12 mouse cellular contexts compared by ENCODE assay signal in the genomic region with DNA sequence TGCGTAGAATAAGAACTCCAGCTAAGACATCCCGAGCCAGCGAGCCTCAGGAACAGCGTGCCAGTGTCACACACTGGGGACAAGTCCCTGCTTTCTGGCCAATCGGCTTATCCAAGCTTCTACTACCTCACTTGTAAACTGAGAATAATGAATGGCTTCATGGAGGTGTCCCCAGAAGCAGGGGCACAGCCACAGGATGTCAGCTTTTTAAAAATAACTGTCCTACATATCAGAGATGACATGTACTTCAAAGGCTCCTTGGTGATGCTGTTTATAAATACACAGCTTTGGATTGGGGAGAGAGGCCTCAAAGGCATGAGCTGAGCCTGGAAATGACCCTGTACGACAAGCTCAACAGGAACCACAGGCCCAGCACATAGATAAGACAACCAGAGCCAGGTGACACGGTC. TPM values are rescaled to one million over a fixed set of nuclear protein-coding genes. Genes with fewer than 3 reads are reported as not detected.
A peak's percentile ranks its signal among the peaks of the same experiment; 100 is the strongest.
DNase-seq lines count a peak whose midpoint lies in the region; ATAC-seq and TF ChIP-seq lines count a peak whose summit lies in the region.
"Had no signal": no experiment of that assay in that cellular context is flagged by ENCODE, and none has a peak within 500 bp of the region (broad histone marks: within the 10 kb centered on the region; RNA-seq: fewer than 3 reads in every experiment).

No protein-coding gene starts in this region.

- H3K36me3 ChIP-seq in liver, embryonic 13.5 days = peaks cover 12% of the 10 kb centered on the region; the same call in 1 of the 2 replicates
- H3K36me3 ChIP-seq in liver, embryonic 12.5 days = 0 out of 2 replicates have a peak, but pooled peaks cover 4% of the 10 kb centered on the region
- peaks cover 12% of the 10 kb centered on the region; the same call in 1 of the 2 replicates for H3K36me3 ChIP-seq in heart, postnatal 0 days (replicated peaks; ENCODE audit: control insufficient read depth, insufficient read depth, low read length)
- H3K36me3 ChIP-seq: stomach, embryonic 15.5 days had no signal

- ATAC-seq in liver, embryonic 13.5 days (ENCODE audit: low read depth) = no peak
- no peak for ATAC-seq in liver, embryonic 12.5 days
- peak; percentile 77 for ATAC-seq in heart, postnatal 0 days (ENCODE audit: insufficient read depth, low read depth)
- ATAC-seq: midbrain, embryonic 16.5 days had no signal

- no peaks in the 10 kb centered on the region for H3K9me3 ChIP-seq in liver, embryonic 13.5 days (replicated peaks)
- H3K9me3 ChIP-seq in liver, embryonic 12.5 days (replicated peaks) = no peaks in the 10 kb centered on the region
- no peaks in the 10 kb centered on the region for H3K9me3 ChIP-seq in heart, postnatal 0 days (replicated peaks; ENCODE audit: control insufficient read depth, low read length)
- H3K9me3 ChIP-seq: hindbrain, embryonic 15.5 days; stomach, embryonic 15.5 days had no signal

- peaks cover 75% of the 10 kb centered on the region for H3K4me1 ChIP-seq in liver, embryonic 13.5 days (replicated peaks)
- peaks cover 51% of the 10 kb centered on the region for H3K4me1 ChIP-seq in liver, embryonic 12.5 days
- peaks cover 33% of the 10 kb centered on the region for H3K4me1 ChIP-seq in bone marrow, adult 2 months (ENCODE audit: control insufficient read depth, insufficient read depth, low read length)
- H3K4me1 ChIP-seq in heart, postnatal 0 days (ENCODE audit: control insufficient read depth, insufficient read depth) = peaks cover 62% of the 10 kb centered on the region

- no peak overlapping the region for H3K4me2 ChIP-seq in liver, embryonic 13.5 days
- H3K4me2 ChIP-seq in liver, embryonic 12.5 days = no peak overlapping the region
- no peak overlapping the region for H3K4me2 ChIP-seq in heart, postnatal 0 days (ENCODE audit: low read depth, low read length)
- H3K4me2 ChIP-seq: hindbrain, embryonic 15.5 days; stomach, embryonic 15.5 days had no signal

- H3K27ac ChIP-seq in liver, embryonic 13.5 days = 0 out of 2 replicates have a peak overlapping the region, but pooled peaks have one; percentile 13
- H3K27ac ChIP-seq in liver, embryonic 12.5 days = no peak overlapping the region
- peak overlapping the region; percentile 93 for H3K27ac ChIP-seq in bone marrow, adult 2 months (ENCODE audit: control insufficient read depth, insufficient read depth, low read depth, low read length, poor library complexity)
- peak overlapping the region; percentile 83 for H3K27ac ChIP-seq in heart, postnatal 0 days (ENCODE audit: low read depth)
- H3K27ac ChIP-seq: hindbrain, embryonic 15.5 days; stomach, embryonic 15.5 days had no signal

- H3K27me3 ChIP-seq in liver, embryonic 13.5 days = no peaks in the 10 kb centered on the region
- H3K27me3 ChIP-seq in liver, embryonic 12.5 days (replicated peaks) = peaks cover 8% of the 10 kb centered on the region
- no peaks in the 10 kb centered on the region for H3K27me3 ChIP-seq in heart, postnatal 0 days (ENCODE audit: control insufficient read depth, insufficient read depth, low read length)
- H3K27me3 ChIP-seq: hindbrain, embryonic 15.5 days; stomach, embryonic 15.5 days had no signal

- WGBS in liver, embryonic 13.5 days (ENCODE audit: insufficient replicate concordance) = 52% methylated on average over 7 of the region's 7 CpGs
- WGBS in liver, embryonic 12.5 days (ENCODE audit: insufficient replicate concordance) = 61% methylated on average over 7 of the region's 7 CpGs
- 72% methylated on average over 7 of the region's 7 CpGs for WGBS in bone marrow, adult 2 months
- WGBS in heart, postnatal 0 days = 12% methylated on average over 7 of the region's 7 CpGs

- H3K9ac ChIP-seq in liver, embryonic 13.5 days = no peak overlapping the region; the same call in 1 of the 2 replicates
- no peak overlapping the region for H3K9ac ChIP-seq in liver, embryonic 12.5 days
- H3K9ac ChIP-seq in heart, postnatal 0 days (replicated peaks; ENCODE audit: low read depth, low read length) = no peak overlapping the region
- H3K9ac ChIP-seq: hindbrain, embryonic 15.5 days; stomach, embryonic 15.5 days had no signal

- no peak for TF ChIP-seq CTCF in bone marrow, adult 2 months (IDR thresholded peaks at IDR 0.05; ENCODE audit: control insufficient read depth, insufficient read depth, low read length)
- TF ChIP-seq CTCF in heart, postnatal 0 days (IDR thresholded peaks at IDR 0.05; ENCODE audit: low read depth) = no peak

- H3K4me3 ChIP-seq in liver, embryonic 13.5 days (replicated peaks) = no peak overlapping the region
- no peak overlapping the region for H3K4me3 ChIP-seq in liver, embryonic 12.5 days
- H3K4me3 ChIP-seq in bone marrow, adult 2 months (replicated peaks; ENCODE audit: control insufficient read depth, low read depth, low read length) = no peak overlapping the region
- H3K4me3 ChIP-seq in heart, postnatal 0 days (ENCODE audit: low read depth, low read length) = no peak overlapping the region
- H3K4me3 ChIP-seq: hindbrain, embryonic 15.5 days; stomach, embryonic 15.5 days had no signal

- TF ChIP-seq EP300 in heart, postnatal 0 days (IDR thresholded peaks at IDR 0.05; ENCODE audit: low read depth) = peak; percentile 66; the same call in 1 of the 2 replicates

- no peak for TF ChIP-seq POLR2A in bone marrow, adult 2 months (IDR thresholded peaks at IDR 0.05; ENCODE audit: borderline replicate concordance, control insufficient read depth, low read depth, low read length)

- DNase-seq in gastrocnemius, adult 8-10 months (ENCODE audit: low spot score in 2 of 2) = peak; percentile 30 to 65
- no peak for DNase-seq in gastrocnemius, postnatal 4 days (ENCODE audit: low spot score in 2 of 2)
- DNase-seq in liver, embryonic 13.5 days = no peak
- peak; percentile 74 for DNase-seq in heart, postnatal 0 days (ENCODE audit: low spot score)
- no peak for DNase-seq in right cerebral cortex, adult 2 months (ENCODE audit: low spot score in 2 of 2)
- no peak for DNase-seq in ovary, adult 18-20 months (ENCODE audit: low spot score)
- DNase-seq: lung, adult 2 months had no signal

RNA-seq across cellular contexts. Expression of gene Sh3bp5, which starts 20.9 kb away (rescaled TPM):
- total RNA-seq in gastrocnemius, adult 8-10 months (2022) = 10 to 100 TPM; 38.1 to 56.9 (median 50.0) TPM
- 10 to 100 TPM; 79.8 to 93.9 TPM for total RNA-seq in gastrocnemius, postnatal 4 days (2021)
- 13.3 and 16.2 TPM in 2 replicates for polyA plus RNA-seq in liver, embryonic 13.5 days (2015; fragmentation: Nextera tagmentation; extraction: Ambion mirVana)
- polyA plus RNA-seq in liver, embryonic 12.5 days (2016; fragmentation: Nextera tagmentation; extraction: Ambion mirVana) = 13.8 and 15.1 TPM in 2 replicates
- polyA plus RNA-seq in bone marrow, adult 2 months (2011; ENCODE audit: insufficient read depth, insufficient read length, low replicate concordance, missing spikeins) = 14.6 and 24.0 TPM in 2 replicates
- total RNA-seq in heart, postnatal 0 days (2014; rRNA removed; ENCODE audit: low replicate concordance) = 10.2 and 14.2 TPM in 2 replicates
- polyA plus RNA-seq in heart, postnatal 0 days (2015; fragmentation: Nextera tagmentation; extraction: Ambion mirVana) = 37.6 and 43.4 TPM in 2 replicates

Comparison
In these comparisons a context has a peak if more than half of its experiments do, and no peak if none do; other contexts are left out.
1. DNase-seq: peak in gastrocnemius, adult 8-10 months (2 of 2) and heart, postnatal 0 days (single experiment); none in gastrocnemius, postnatal 4 days (0 of 2), liver, embryonic 13.5 days (single experiment), right cerebral cortex, adult 2 months (0 of 2) and ovary, adult 18-20 months (single experiment).